Mouse (Mus musculus) testis, adult 2 months (tissue): ENCODE data around the gene Map3k1.

Experiments used
- CTCF ChIP-seq: fragments of 200-500 bp; IDR thresholded peaks from 2 replicates; pipeline ENCODE4 v1.5.1; 2012; ENCODE audit warnings: low read depth, mild to moderate bottlenecking, inconsistent platforms, low read length, moderate library complexity; ENCODE audit not compliant: control insufficient read depth, insufficient read depth, insufficient replicate concordance
- POLR2A ChIP-seq: fragments of 200-500 bp; IDR thresholded peaks from 2 replicates; pipeline ENCODE4 v1.6.1; 2012; ENCODE audit warnings: low read depth, mild to moderate bottlenecking, inconsistent platforms, low read length, moderate library complexity; ENCODE audit not compliant: control insufficient read depth

DNA sequence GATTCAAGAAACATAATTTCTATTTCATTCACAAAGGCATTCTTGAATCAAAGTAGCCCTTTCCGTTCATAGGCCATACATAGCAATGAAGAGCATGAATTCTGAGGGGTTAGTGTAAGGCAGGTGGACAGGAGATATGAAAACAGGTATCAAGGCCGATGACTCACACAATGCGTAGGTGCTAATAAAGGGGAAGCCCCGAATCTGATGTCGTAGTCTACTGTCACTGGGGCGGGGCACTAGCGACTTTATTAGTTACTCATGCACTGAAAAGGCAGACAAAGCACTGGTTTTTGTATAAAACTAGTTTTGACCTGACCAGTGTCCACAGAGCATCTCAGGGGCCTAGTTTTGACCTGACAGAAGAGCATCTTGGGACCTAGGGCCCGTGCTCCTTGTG lies 36.7 kb downstream of the Map3k1 start:
- TF ChIP-seq CTCF (no peak), POLR2A (no peak)
